Mouse (Mus musculus): ENCODE results near the gene Defb3.

- TF ChIP-seq CTCF (conservative IDR thresholded peaks at IDR 0.05; ENCODE audit: insufficient read depth, insufficient read length, low read depth, low read length) = no peak
- TF ChIP-seq POLR2A (IDR thresholded peaks at IDR 0.05; ENCODE audit: low read depth, low read length) = no peak
Observed at GRCm38 (mm10) chr8:19259667-19260066, 33.5 kb upstream of the Defb3 start.

All from kidney, adult 2 months (tissue).